Mouse (Mus musculus): ENCODE measurements around the gene Psmd7.

Psmd7 gene

GRCm38 (mm10) chr8:107578132-107578531 is 10.1 kb downstream of the Psmd7 start:
- DNase-seq (ENCODE audit: low spot score in 2 of 2): no peak

DNA sequence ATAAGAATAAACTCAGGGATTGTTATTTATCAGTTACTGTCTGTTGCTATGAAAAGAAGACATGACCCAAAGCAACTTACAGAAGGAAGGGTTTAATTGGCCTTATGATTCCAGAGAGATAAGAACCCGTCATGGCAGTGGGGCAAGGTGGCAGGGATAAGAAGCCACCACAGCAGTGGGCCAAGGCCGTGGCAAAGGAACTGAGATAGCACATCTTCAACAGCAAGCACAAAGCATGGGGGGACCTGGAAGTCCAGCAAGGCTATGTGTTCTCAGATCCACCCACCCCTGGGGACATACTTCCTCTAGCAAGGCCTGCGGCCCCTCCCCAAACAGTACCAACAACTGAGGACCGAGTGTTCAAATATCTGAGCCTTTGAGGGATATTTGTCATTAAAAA is 10.6 kb downstream of the Psmd7 start:
- DNase-seq (ENCODE audit: low spot score in 2 of 2): no peak

GRCm38 (mm10) chr8:107576702-107577101 is 11.6 kb downstream of the Psmd7 start:
- DNase-seq (ENCODE audit: low spot score in 2 of 2): peak; percentile 67 to 77

GRCm38 (mm10) chr8:107574771-107575170 is 13.5 kb downstream of the Psmd7 start:
- no peak for DNase-seq (ENCODE audit: low spot score in 2 of 2)

GRCm38 (mm10) chr8:107572497-107572896 is 15.8 kb downstream of the Psmd7 start:
- peak in 1 of 2 experiments; percentile 58 for DNase-seq (ENCODE audit: low spot score in 2 of 2)

DNA sequence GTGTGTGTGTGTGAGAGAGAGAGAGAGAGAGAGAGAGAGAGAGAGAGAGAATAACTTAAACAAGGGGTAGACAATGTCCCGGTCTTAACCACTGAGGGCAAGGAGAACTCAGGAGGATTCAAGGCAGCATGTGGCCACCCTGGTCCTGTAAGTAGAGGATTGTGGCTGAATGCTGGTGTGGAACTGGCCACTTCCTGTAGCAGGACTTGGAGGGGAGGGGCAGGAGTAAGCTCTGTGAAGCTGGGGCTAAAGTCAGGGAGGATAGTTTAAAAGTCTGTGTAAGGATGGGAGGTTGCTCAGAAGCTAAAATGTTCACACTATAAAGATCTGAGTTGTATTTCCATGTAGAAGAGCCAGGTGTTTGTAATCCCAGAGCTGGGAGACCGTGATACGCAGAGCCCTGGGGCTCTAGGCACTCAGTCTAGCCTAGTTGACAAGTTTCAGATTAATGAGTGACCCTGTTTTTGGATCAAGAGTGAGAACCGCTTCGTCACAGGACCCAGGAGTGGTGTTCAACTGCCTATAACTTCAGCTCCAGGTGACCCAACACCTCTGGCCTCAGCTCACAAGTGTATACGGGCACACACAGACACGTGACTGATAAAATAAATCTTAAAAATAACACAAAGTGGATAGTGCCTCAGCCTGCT is 16.7 kb downstream of the Psmd7 start:
- DNase-seq (ENCODE audit: low spot score in 2 of 2): no peak

DNA sequence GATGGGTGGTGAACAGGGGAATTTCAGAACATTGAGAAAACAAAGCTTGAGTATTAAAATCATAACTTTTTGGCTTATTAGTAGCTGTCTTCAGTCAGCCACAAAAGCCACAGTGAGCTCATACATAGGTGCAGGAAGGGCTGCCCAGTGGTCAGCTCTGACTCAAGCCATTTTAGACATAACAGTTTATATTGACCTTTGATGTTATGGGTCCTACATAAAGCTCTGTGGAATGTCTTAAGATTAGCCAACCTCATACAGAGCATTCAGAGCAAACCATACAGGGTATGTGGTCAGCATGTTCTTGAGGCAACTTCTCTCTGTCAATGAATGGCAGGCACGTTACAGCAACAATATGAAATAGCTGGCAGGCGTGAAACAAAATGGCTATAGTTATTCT is 17.2 kb downstream of the Psmd7 start:
- DNase-seq (ENCODE audit: low spot score in 2 of 2): no peak

- no peak for DNase-seq (ENCODE audit: low spot score in 2 of 2)
Measured at GRCm38 (mm10) chr8:107562164-107562563, 26.1 kb downstream of the Psmd7 start.

DNA sequence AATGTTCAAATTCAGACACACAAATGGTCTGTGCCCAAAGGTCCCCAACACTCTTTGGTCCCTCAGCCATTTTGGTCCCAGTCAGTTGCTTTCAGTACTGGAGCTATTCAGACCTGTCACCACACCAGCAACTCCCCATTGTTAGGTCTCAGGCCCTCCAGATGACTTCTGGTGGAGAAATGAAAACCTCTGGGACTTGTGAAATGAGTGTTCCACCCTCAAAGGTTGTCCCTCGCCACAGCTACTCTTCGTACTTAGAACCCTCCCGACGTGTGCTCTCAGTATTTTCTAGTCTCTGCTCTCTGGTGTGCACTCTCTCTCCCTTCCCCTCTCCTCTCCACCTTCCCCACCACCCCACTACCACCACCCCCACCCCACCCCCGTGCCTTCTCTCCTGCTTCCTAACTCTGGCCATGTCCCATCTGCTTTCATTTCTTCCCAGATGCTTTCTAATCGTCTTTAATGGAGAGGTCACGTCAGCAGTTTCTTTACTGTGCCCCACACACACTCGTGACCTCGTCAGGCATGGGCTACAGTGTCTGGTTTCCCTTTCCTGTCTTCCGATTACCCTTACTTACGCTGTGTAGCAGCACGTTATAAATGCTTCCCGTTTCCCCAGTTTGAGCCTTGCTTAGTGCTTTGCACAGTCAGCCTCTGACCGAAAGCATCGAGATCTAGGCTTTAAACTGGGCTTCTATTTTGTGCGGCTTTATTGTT is 27.3 kb downstream of the Psmd7 start:
- DNase-seq (ENCODE audit: low spot score in 2 of 2): no peak

DNA sequence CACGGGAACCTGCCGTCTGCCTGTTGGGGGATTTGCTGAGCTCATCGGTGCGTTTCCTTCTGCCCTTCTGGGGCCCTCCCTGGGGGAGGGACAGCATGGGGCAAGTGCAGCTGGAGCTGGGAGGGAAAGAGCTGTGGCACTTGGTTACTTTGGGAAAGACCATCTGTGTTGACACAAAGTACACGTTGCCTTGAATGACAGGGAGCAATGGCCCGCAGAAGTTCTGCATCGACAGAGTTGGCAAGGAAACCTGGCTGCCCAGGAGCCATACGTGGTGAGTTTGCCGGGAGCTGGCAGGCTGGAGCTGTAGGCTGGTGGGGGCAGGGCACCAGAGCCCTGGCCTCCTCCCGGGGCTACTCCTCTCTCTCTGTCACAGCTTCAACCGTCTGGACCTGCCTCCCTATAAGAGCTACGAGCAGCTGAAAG is 31.7 kb downstream of the Psmd7 start:
- no peak for DNase-seq (ENCODE audit: low spot score in 2 of 2)

DNA sequence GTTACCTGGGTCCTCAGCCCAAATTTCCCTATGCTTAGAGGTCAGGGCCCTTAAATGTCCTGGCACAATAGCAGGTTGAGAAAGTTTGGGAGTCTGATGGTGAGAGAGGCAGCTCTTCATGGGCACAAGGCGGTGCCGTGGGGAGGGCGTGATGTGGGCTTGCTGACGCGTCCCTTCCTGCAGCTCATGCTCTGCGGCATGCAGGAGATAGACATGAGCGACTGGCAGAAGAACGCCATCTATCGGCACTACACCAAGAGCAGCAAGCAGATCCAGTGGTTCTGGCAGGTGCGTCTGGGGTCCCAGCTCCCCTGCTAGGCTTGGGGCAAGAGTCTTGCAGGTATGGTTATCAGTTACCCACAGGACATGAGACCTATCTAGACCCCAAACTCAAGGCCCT is 33.0 kb downstream of the Psmd7 start:
- DNase-seq (ENCODE audit: low spot score in 2 of 2): no peak

- no peak for DNase-seq (ENCODE audit: low spot score in 2 of 2)
Measured at GRCm38 (mm10) chr8:107552234-107552633, 36.0 kb downstream of the Psmd7 start.

DNA sequence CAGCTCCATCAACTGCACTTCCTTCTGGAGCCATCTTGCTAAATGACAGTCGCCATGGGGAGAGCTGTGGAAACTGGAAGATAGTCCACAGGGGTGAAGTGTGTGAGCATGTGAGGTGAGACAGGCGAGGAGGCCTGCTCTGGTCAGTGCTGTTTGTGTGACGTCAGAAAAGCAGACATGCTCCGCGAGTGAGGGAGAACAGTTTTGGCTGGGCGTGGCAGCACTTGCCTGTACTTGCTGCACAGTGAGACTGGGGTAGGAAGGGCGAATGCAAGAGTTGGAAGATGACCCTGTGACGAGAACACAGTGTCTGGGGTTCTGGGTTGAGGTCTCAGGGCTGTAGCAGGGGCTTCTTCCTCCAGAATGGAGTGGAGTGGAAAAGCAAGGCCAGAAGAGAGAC is 41.4 kb downstream of the Psmd7 start:
- DNase-seq (ENCODE audit: low spot score in 2 of 2): no peak

- no peak for DNase-seq (ENCODE audit: low spot score in 2 of 2)
Measured at GRCm38 (mm10) chr8:107546154-107546553, 42.1 kb downstream of the Psmd7 start.

DNA sequence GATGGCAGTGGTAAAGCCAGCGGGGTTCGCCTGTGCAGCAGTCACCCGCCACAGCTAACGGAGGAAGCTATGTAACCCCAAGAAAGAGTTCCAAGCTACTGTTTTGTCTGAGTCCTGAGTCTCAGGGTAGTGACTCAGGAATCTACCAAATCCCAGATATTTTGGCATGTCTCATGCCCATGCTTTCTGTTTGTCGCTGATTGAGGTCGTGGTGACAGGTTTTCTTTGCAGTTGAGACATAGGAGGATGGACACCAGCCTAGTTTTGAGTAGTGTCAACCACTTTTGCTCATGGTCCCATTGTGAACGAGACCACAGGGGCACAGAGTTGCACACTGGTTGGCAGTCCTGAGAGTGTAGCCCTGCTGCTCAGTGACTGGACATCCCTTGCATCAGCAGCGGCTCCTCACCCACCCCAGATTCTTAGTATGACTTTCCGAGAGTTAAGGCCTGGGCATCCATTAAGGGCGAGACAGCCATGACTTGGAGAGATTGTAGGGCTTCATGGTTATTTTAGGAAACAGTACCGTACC is 42.6 kb downstream of the Psmd7 start:
- DNase-seq (ENCODE audit: low spot score in 2 of 2): no peak

GRCm38 (mm10) chr8:107544651-107545174 is 43.6 kb downstream of the Psmd7 start:
- DNase-seq (ENCODE audit: low spot score in 2 of 2): no peak

DNA sequence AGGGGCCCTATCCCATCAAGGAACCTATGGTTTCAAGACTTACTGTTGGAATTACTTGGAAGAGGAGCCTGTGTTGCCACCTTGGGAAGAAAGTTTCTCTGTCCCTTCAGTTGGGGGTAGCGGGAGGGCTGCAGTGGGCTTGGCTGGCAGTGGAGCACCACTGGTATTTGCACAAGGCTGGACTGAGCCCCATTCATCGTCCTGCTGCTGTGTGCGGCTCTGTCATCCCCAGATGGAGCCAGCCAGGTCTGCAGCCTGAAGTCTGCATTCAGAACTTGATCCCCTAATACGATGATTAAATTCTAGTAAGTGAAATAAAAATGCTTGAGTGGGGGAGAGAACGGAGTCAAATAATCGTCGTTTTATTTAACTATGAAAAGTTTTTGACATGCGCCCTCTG is 44.1 kb downstream of the Psmd7 start:
- no peak for DNase-seq (ENCODE audit: low spot score in 2 of 2)

DNA sequence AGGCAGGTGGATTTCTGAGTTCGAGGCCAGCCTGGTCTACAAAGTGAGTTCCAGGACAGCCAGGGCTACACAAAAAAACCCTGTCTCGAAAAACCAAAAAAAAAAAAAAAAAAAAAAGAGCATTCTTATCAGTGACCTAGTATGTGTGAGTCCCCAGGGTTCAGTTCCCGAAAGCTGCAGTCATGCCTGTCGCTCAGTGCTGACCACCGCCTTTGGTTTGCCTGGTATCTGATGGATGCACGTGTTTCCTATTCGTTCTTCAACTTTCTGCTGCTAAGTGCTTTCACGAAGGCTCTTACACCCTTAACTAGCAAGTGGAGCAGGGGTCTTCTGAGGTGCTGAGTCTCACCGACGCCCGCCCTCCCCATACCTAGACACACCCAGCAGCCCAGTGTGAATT is 44.5 kb downstream of the Psmd7 start:
- no peak for DNase-seq (ENCODE audit: low spot score in 2 of 2)

GRCm38 (mm10) chr8:107542151-107542550 is 46.1 kb downstream of the Psmd7 start:
- no peak for DNase-seq (ENCODE audit: low spot score in 2 of 2)

DNA sequence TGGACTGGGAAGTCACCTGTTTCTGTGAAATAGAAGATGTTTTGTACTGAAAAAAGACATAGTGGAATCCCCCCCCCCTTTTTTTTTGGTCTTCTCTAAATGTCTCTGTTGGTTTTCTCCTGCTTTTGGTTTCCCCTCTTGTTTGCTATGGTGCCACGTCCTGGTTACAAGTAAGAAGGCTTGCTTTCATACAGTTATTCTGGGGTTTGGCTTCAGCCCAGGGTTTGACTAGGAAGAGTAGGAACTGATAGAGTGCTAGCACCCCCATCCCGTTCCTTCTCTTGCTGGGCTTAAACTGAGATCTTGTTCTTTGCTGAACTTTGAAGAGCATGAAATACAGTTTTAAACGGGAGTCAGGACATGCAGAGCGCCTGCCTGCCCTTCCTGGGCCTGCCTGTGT is 46.9 kb downstream of the Psmd7 start:
- no peak for DNase-seq (ENCODE audit: low spot score in 2 of 2)

- DNase-seq (ENCODE audit: low spot score in 2 of 2): no peak
Measured at GRCm38 (mm10) chr8:107540623-107541022, 47.6 kb downstream of the Psmd7 start.

- no peak for DNase-seq (ENCODE audit: low spot score in 2 of 2)
Measured at GRCm38 (mm10) chr8:107537472-107537871, 50.8 kb downstream of the Psmd7 start.
